Mouse (Mus musculus) liver, embryonic 12.5 days (tissue): ENCODE results near the gene Agap1. TPM values are rescaled to one million over a fixed set of nuclear protein-coding genes. Genes with fewer than 3 reads are reported as not detected.

Source experiments
- ATAC-seq: fragments of 200-750 bp; cut with Nextera tagmentation; 2 replicates; pipeline ENCODE4 v1.8.0; 2017; ENCODE audit warnings: moderate number of reproducible peaks, mild to moderate bottlenecking, moderate library complexity
- H3K27ac ChIP-seq: fragments of 300-500 bp; sonication (generic); 2 replicates; pipeline ENCODE4 v1.5.1; 2016; ENCODE audit warnings: mild to moderate bottlenecking
- H3K27me3 ChIP-seq: fragments of 300-500 bp; sonication (generic); replicated peaks from 2 replicates; pipeline ENCODE4 v1.6.1; 2016; ENCODE audit warnings: mild to moderate bottlenecking, moderate library complexity
- H3K36me3 ChIP-seq: fragments of 300-500 bp; sonication (generic); 2 replicates; pipeline ENCODE4 v1.6.1; 2016; ENCODE audit warnings: mild to moderate bottlenecking, moderate library complexity
- H3K4me1 ChIP-seq: fragments of 300-500 bp; sonication (generic); 2 replicates; pipeline ENCODE4 v1.6.1; 2016
- H3K4me2 ChIP-seq: fragments of 300-500 bp; sonication (generic); 2 replicates; pipeline ENCODE4 v1.6.1; 2016; ENCODE audit warnings: mild to moderate bottlenecking, moderate library complexity
- H3K4me3 ChIP-seq: fragments of 300-500 bp; sonication (generic); 2 replicates; pipeline ENCODE4 v1.5.1; 2016; ENCODE audit warnings: mild to moderate bottlenecking, moderate library complexity
- H3K9ac ChIP-seq: fragments of 300-500 bp; sonication (generic); 2 replicates; pipeline ENCODE4 v1.6.1; 2016; ENCODE audit warnings: mild to moderate bottlenecking, moderate library complexity
- H3K9me3 ChIP-seq: fragments of 300-500 bp; sonication (generic); replicated peaks from 2 replicates; pipeline ENCODE4 v1.6.1; 2016; ENCODE audit warnings: mild to moderate bottlenecking, moderate library complexity
- WGBS: fragments of 180-500 bp; shearing (Covaris S2); methylation state at CpG from one replicate; pipeline ENCODE4 v1.1.7; 2016; ENCODE audit not compliant: insufficient replicate concordance; 5-methylcytosine and 5-hydroxymethylcytosine counted together
- polyA plus RNA-seq: library from polyadenylated mRNA; unstranded; fragments of >200 nt; fragmentation: Nextera tagmentation; extraction: Ambion mirVana; gene quantifications from 2 replicates; pipeline ENCODE4 v1.2.1, GENCODE M21; 2016

Agap1 gene
- polyA plus RNA-seq, 1 experiment from 2014 or later, result 4.1 TPM

DNA sequence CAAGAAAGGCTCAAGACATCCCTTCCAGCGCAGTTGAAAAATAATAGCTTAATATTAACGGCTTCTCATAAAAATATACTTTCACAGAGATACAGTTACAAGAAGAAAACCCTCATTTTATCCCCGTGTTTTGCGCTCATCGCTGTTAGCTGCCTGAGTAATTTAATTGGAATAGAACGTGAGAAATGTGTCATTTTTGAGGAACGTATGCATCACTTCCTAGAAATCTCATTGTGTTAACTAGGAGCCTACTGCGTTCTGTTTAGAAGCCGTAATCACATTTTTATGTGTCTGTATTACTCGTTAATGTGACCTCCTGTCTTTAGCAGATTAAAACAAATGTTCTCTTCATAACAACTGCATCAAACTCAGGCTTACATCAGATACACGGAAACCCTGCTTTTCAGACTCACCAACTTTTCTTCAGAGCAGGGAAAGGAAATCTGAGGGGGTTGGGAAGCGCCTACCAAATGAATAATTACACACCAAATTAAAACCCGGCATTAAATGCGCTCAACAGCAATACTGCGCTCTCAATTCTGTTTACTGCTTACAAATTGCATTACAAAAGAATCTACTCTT lies 487.9 kb downstream of the Agap1 start:
- Histone ChIP-seq H3K27me3 (peaks cover 96% of the 10 kb centered on the region), H3K27ac (no peak overlapping the region), H3K4me1 (0 out of 2 replicates have a peak, but pooled peaks cover 7% of the 10 kb centered on the region), H3K4me2 (peak overlapping the region; percentile 54), H3K9me3 (no peaks in the 10 kb centered on the region), H3K36me3 (no peaks in the 10 kb centered on the region), H3K9ac (no peak overlapping the region), H3K4me3 (no peak overlapping the region)
- 9% methylated on average over 15 of the region's 15 CpGs for WGBS
- no peak for ATAC-seq

DNA sequence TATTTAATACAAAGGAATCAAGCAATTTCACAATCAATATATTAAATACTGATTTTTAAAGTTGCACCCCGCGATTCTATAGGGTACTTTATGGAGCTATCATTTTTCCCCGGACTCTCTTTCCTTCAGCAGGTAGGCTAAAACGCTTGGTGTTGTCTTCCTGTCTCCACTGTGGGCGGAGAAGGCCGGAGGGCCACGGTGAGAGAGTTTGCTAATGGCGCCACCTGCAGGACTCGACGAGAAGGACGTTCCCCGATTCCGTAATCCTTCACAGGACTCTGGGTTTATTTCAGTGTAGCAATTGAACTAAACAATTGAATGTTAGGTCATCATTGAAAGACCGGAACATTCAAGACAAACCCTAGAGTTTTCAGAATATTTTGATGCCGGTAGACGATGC lies 488.6 kb downstream of the Agap1 start:
- H3K4me1 ChIP-seq, result 0 out of 2 replicates have a peak, but pooled peaks cover 7% of the 10 kb centered on the region
- no peak overlapping the region for H3K27ac ChIP-seq
- no peak overlapping the region for H3K4me2 ChIP-seq
- H3K9me3 ChIP-seq, result no peaks in the 10 kb centered on the region
- H3K36me3 ChIP-seq, result no peaks in the 10 kb centered on the region
- no peak for ATAC-seq
- WGBS, result 2% methylated on average over 16 of the region's 16 CpGs
- H3K27me3 ChIP-seq, result peaks cover 96% of the 10 kb centered on the region
- H3K4me3 ChIP-seq, result no peak overlapping the region
- no peak overlapping the region for H3K9ac ChIP-seq
